Mouse (Mus musculus) cortical plate, adult 2 months (tissue): ENCODE results near the gene Hhipl1.

ENCODE experiments used
- CTCF ChIP-seq: fragments of 200-500 bp; IDR thresholded peaks from 2 replicates; pipeline ENCODE4 v1.5.1; 2011; ENCODE audit warnings: mild to moderate bottlenecking, control low read depth, low read length; ENCODE audit not compliant: insufficient read depth; ENCODE audit errors: extremely low read depth
- POLR2A ChIP-seq: fragments of 200-500 bp; IDR thresholded peaks from 2 replicates; pipeline ENCODE4 v1.6.1; 2011; ENCODE audit warnings: mild to moderate bottlenecking, low read length, control low read depth; ENCODE audit not compliant: insufficient read depth; ENCODE audit errors: extremely low read depth

DNA sequence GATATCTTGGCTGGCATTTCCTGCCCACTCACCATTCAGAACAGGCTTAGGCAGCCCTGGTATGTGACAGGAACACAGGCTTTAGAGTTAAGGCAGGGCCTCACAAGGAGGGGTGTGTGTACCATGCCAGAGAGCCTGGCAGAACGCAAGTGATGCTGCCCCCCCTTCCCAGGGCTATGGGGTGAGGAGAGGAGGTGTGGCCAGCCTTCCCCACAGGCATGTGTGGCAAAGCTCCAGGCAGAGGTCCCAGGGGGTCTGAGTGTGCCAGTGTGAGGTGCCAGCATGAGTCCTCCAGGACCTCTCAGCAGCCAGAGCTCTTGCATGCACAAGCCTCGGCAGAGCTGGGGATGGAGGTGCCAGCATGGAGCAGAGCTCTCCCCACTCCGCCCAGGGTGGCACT is 11.4 kb upstream of the Hhipl1 start:
- TF ChIP-seq CTCF (no peak), POLR2A (no peak)
